Mouse (Mus musculus) hematopoietic multipotent progenitor cell, adult 10-12 weeks (in vitro differentiated cells): ENCODE results near the gene Fam84b. TPM values are rescaled to one million over a fixed set of nuclear protein-coding genes. Genes with fewer than 3 reads are reported as not detected.

Source experiments
- polyA plus RNA-seq: library from polyadenylated mRNA; stranded (reverse); fragments of >175 nt; gene quantifications from 2 replicates; pipeline ENCODE4 v1.2.3, GENCODE M21; 2012; ENCODE audit warnings: low replicate concordance

The Fam84b gene
- polyA plus RNA-seq, result 5.8 and 12.3 TPM in 2 replicates

DNA sequence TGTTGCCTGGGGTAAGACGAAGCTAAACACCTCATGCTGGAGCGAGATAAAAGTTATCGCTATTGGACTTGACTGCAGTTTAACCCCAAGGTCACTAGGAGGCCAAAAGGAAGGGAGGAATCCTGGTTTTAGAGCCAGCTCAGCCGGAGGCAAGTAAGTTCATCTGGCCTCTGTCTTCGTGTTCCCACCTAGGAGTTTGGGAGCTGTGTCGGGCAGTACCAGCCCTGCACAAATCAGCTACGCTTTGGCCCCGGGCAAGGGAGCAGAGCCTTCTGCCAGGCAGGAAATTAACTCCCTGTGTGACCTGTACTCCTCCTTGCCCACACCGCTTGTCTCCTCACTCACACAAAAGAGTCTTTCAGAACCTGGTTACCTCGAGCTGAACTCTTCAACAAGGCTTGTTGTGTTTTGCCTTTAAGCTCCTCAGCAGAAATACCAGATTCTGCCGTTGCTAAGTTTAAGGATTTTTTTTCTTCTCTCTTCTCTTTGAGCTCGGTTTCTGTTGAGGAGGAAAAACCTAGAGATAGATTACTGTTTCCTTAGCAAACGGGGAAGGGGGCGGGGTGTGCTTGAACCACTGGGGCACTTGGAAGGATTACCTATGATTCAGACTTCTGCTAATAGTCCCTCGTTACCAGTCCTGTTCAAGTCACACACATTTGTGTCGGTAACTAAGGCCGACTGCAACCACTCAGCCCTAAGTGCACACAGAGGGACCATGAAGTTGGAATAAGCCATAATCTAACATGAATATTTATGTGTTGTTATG, at the start of gene Fam84b:
Fam84b (minus strand) TSS at position 548 of the 769 bp plus-strand sequence.

Other genes with a start within 250 kb of the Fam84b start
- gene A1bg, start 69.2 kb upstream of the Fam84b start, polyA plus RNA-seq, result not detected in 2 replicates